Mouse (Mus musculus) central nervous system, embryonic 14 days (tissue): ENCODE results near the gene Zfp260. TPM values are rescaled to one million over a fixed set of nuclear protein-coding genes. Genes with fewer than 3 reads are reported as not detected.

Experiments used
- polyA plus RNA-seq: library from polyadenylated mRNA; depleted of rRNA; stranded (reverse); fragments of >200 nt; gene quantifications from 2 replicates; pipeline ENCODE4 v1.2.3, GENCODE M21; 2012; rRNA removed

The Zfp260 gene
- 54.6 and 58.2 TPM in 2 replicates for polyA plus RNA-seq

GRCm38 (mm10) chr7:30094646-30095429, at the start of gene Zfp260:
Gene Zfp260 (plus strand): TSS chr7:30094777.

GRCm38 (mm10) chr7:30050882-30051548, 43.6 kb upstream of the Zfp260 start, which contains the start of gene Zfp14:
Gene Zfp14 (minus strand): TSS chr7:30051380.

GRCm38 (mm10) chr7:30072146-30073028, 22.2 kb upstream of the Zfp260 start, which contains the start of gene Zfp82:
Gene Zfp82 (minus strand): TSS chr7:30072900.

GRCm38 (mm10) chr7:30090092-30090969, 4.2 kb upstream of the Zfp260 start, which contains the start of the genes Gm26920 and Zfp566:
Gene Gm26920 (minus strand): TSS chr7:30090410.
Gene Zfp566 (minus strand): TSS chr7:30090527.

GRCm38 (mm10) chr7:30121308-30122187, 27.0 kb downstream of the Zfp260 start, which contains the start of gene Zfp382:
Gene Zfp382 (plus strand): TSS chr7:30121942.

Other genes with a start within 250 kb of the Zfp260 start
- gene Zfp940, start 241.1 kb upstream of the Zfp260 start, polyA plus RNA-seq, result 8.3 and 9.9 TPM in 2 replicates
- gene Zfp420, start 234.8 kb upstream of the Zfp260 start, polyA plus RNA-seq, result 14.3 and 14.9 TPM in 2 replicates
- 14.1 and 14.4 TPM in 2 replicates for gene Zfp27, start 188.2 kb upstream of the Zfp260 start, polyA plus RNA-seq
- gene Zfp383, start 186.6 kb upstream of the Zfp260 start, polyA plus RNA-seq, result 15.7 and 16.7 TPM in 2 replicates
- 13.7 and 13.9 TPM in 2 replicates for gene Zfp74, start 140.7 kb upstream of the Zfp260 start, polyA plus RNA-seq
- gene Zfp568, start 110.8 kb upstream of the Zfp260 start, polyA plus RNA-seq, result 7.1 and 9.3 TPM in 2 replicates
- 11.1 and 12.6 TPM in 2 replicates for gene Zfp14, start 43.4 kb upstream of the Zfp260 start, polyA plus RNA-seq
- 4.7 and 5.0 TPM in 2 replicates for gene Zfp82, start 21.9 kb upstream of the Zfp260 start, polyA plus RNA-seq
- 0.91 and 1.6 TPM in 2 replicates for gene Gm26920, start 4.4 kb upstream of the Zfp260 start, polyA plus RNA-seq
- 11.5 and 12.7 TPM in 2 replicates for gene Zfp566, start 4.2 kb upstream of the Zfp260 start, polyA plus RNA-seq
- 7.0 and 9.3 TPM in 2 replicates for gene Zfp382, start 27.2 kb downstream of the Zfp260 start, polyA plus RNA-seq
- 89.7 and 96.2 TPM in 2 replicates for gene Zfp146, start 75.0 kb downstream of the Zfp260 start, polyA plus RNA-seq
- gene Cox7a1, start 89.4 kb downstream of the Zfp260 start, polyA plus RNA-seq, result 1.9 and 4.1 TPM in 2 replicates
- gene Capns1, start 104.0 kb downstream of the Zfp260 start, polyA plus RNA-seq, result 273 and 310 TPM in 2 replicates
- gene Polr2i, start 137.2 kb downstream of the Zfp260 start, polyA plus RNA-seq, result 269 and 294 TPM in 2 replicates
- 193 and 204 TPM in 2 replicates for gene Tbcb, start 137.5 kb downstream of the Zfp260 start, polyA plus RNA-seq
- 0.12 and 0.14 TPM in 2 replicates for gene Ovol3, start 140.9 kb downstream of the Zfp260 start, polyA plus RNA-seq
- gene Thap8, start 185.3 kb downstream of the Zfp260 start, polyA plus RNA-seq, result 0.13 and 0.17 TPM in 2 replicates
- 18.4 and 23.7 TPM in 2 replicates for gene Wdr62, start 185.6 kb downstream of the Zfp260 start, polyA plus RNA-seq
- 205 and 218 TPM in 2 replicates for gene Clip3, start 197.0 kb downstream of the Zfp260 start, polyA plus RNA-seq
- 139 and 146 TPM in 2 replicates for gene Alkbh6, start 213.9 kb downstream of the Zfp260 start, polyA plus RNA-seq
- gene Syne4, start 220.0 kb downstream of the Zfp260 start, polyA plus RNA-seq, result 31.1 and 59.8 TPM in 2 replicates
- gene E130208F15Rik, start 227.0 kb downstream of the Zfp260 start, polyA plus RNA-seq, result 0.53 and 0.69 TPM in 2 replicates
- 21.2 and 23.7 TPM in 2 replicates for gene Sdhaf1, start 229.1 kb downstream of the Zfp260 start, polyA plus RNA-seq